Mouse (Mus musculus): ENCODE results near the gene Terf2. TPM values are rescaled to one million over a fixed set of nuclear protein-coding genes. Genes with fewer than 3 reads are reported as not detected.

The Terf2 gene
- 10 to 100 TPM; 24.9 to 25.0 TPM for polyA plus RNA-seq (2017; shearing (Covaris generic))

GRCm38 (mm10) chr8:107096366-107097036 is at the start of gene Terf2:
TSS of gene Terf2 (minus strand) at chr8:107096547.

GRCm38 (mm10) chr8:107065511-107066496 is 30.5 kb downstream of the Terf2 start, which contains the start of gene Tmed6:
TSS of gene Tmed6 (minus strand) at chr8:107065644.

GRCm38 (mm10) chr8:107056076-107056972 is 40.0 kb downstream of the Terf2 start, which contains the start of the genes Cog8 and Nip7:
TSS of gene Cog8 (minus strand) at chr8:107056689.
TSS of gene Nip7 (plus strand) at chr8:107056877.

GRCm38 (mm10) chr8:107048061-107048941 is 48.0 kb downstream of the Terf2 start, which contains the start of gene Pdf:
TSS of gene Pdf (minus strand) at chr8:107048614.

GRCm38 (mm10) chr8:107030650-107031576 is 65.4 kb downstream of the Terf2 start, which contains the start of gene Vps4a:
TSS of gene Vps4a (plus strand) at chr8:107031222.

Other genes with a start within 250 kb of the Terf2 start
- under 1 TPM; 0.06 to 0.14 TPM for gene Has3, start 226.3 kb downstream of the Terf2 start, polyA plus RNA-seq (2017; shearing (Covaris generic))
- gene Utp4, start 202.9 kb downstream of the Terf2 start, polyA plus RNA-seq (2017; shearing (Covaris generic)) = 10 to 100 TPM; 45.3 to 61.1 TPM
- gene Sntb2, start 160.8 kb downstream of the Terf2 start, polyA plus RNA-seq (2017; shearing (Covaris generic)) = 10 to 100 TPM; 17.6 to 20.3 TPM
- gene Vps4a, start 65.3 kb downstream of the Terf2 start, polyA plus RNA-seq (2017; shearing (Covaris generic)) = 10 to 100 TPM; 58.1 to 66.9 TPM
- gene Pdf, start 47.9 kb downstream of the Terf2 start, polyA plus RNA-seq (2017; shearing (Covaris generic)) = 10 to 100 TPM; 10.6 to 19.1 TPM
- 10 to 100 TPM; 58.9 to 67.4 TPM for gene Cog8, start 39.9 kb downstream of the Terf2 start, polyA plus RNA-seq (2017; shearing (Covaris generic))
- gene Nip7, start 39.7 kb downstream of the Terf2 start, polyA plus RNA-seq (2017; shearing (Covaris generic)) = 100 to 1,000 TPM in 1 of 2 experiments, 10 to 100 TPM in 1; 68.2 to 104 TPM
- under 1 TPM in 1 of 2 experiments, not detected in 1; 0.27 TPM for gene Tmed6, start 30.9 kb downstream of the Terf2 start, polyA plus RNA-seq (2017; shearing (Covaris generic))
- 10 to 100 TPM; 39.1 to 65.9 TPM for gene Cyb5b, start 54.1 kb upstream of the Terf2 start, polyA plus RNA-seq (2017; shearing (Covaris generic))
- gene Nfat5, start 196.9 kb upstream of the Terf2 start, polyA plus RNA-seq (2017; shearing (Covaris generic)) = 10 to 100 TPM in 1 of 2 experiments, 1 to 10 TPM in 1; 9.6 to 21.4 TPM